Mouse (Mus musculus) embryonic facial prominence, embryonic 11.5 days (tissue): Measurements from ENCODE around the gene Rhbdl2. TPM values are rescaled to one million over a fixed set of nuclear protein-coding genes. Genes with fewer than 3 reads are reported as not detected.

Source experiments
- ATAC-seq: fragments of 200-750 bp; cut with Nextera tagmentation; replicated peaks from 2 replicates; pipeline ENCODE4 v1.8.0; 2017; ENCODE audit warnings: low read depth; ENCODE audit not compliant: insufficient number of reproducible peaks, low FRiP score, low TSS enrichment
- DNase-seq: peaks from one replicate; pipeline ENCODE4 v3.0.0-alpha.2; 2015; ENCODE audit warnings: low spot score
- H3K27ac ChIP-seq: fragments of 300-500 bp; sonication (generic); replicated peaks from 2 replicates; pipeline ENCODE4 v1.5.1; 2014; ENCODE audit warnings: mild to moderate bottlenecking, low read depth, low read length, control low read depth
- H3K27me3 ChIP-seq: fragments of 300-500 bp; sonication (generic); 2 replicates; pipeline ENCODE4 v1.6.1; 2014; ENCODE audit warnings: mild to moderate bottlenecking, low read length, moderate library complexity, mixed read lengths; ENCODE audit not compliant: control insufficient read depth, insufficient read depth
- H3K36me3 ChIP-seq: fragments of 300-500 bp; sonication (generic); replicated peaks from 2 replicates; pipeline ENCODE4 v1.6.1; 2014; ENCODE audit warnings: low read depth, mild to moderate bottlenecking, low read length, moderate library complexity, mixed read lengths; ENCODE audit not compliant: control insufficient read depth, insufficient read depth
- H3K4me1 ChIP-seq: fragments of 300-500 bp; sonication (generic); 2 replicates; pipeline ENCODE4 v1.6.1; 2014; ENCODE audit warnings: low read length, mixed read lengths; ENCODE audit not compliant: control insufficient read depth, insufficient read depth
- H3K4me2 ChIP-seq: fragments of 300-500 bp; sonication (generic); 2 replicates; pipeline ENCODE4 v1.6.1; 2014; ENCODE audit warnings: low read depth, mild to moderate bottlenecking, control low read depth, low read length, moderate library complexity
- H3K4me3 ChIP-seq: fragments of 300-500 bp; sonication (generic); 2 replicates; pipeline ENCODE4 v1.5.1; 2014; ENCODE audit warnings: low read depth, low read length, control low read depth
- H3K9ac ChIP-seq: fragments of 300-500 bp; sonication (generic); replicated peaks from 2 replicates; pipeline ENCODE4 v1.6.1; 2014; ENCODE audit warnings: mild to moderate bottlenecking, control low read depth, low read length
- H3K9me3 ChIP-seq: fragments of 300-500 bp; sonication (generic); replicated peaks from 2 replicates; pipeline ENCODE4 v1.6.1; 2016; ENCODE audit warnings: mild to moderate bottlenecking, low read length, inconsistent platforms, mixed read lengths; ENCODE audit not compliant: control insufficient read depth
- WGBS: fragments of 180-500 bp; shearing (Covaris S2); extraction: QIAGEN DNeasy Blood & Tissue Kit; methylation state at CpG from one replicate; pipeline ENCODE4 v1.1.7; 2014; 5-methylcytosine and 5-hydroxymethylcytosine counted together
- polyA plus RNA-seq: library from polyadenylated mRNA; unstranded; fragments of >200 nt; fragmentation: Nextera tagmentation; extraction: Ambion mirVana; gene quantifications from 2 replicates; pipeline ENCODE4 v1.2.1, GENCODE M21; 2014

The Rhbdl2 gene
- polyA plus RNA-seq = 0.46 and 0.91 TPM in 2 replicates

GRCm38 (mm10) chr4:123787191-123787985 is at the start of gene Rhbdl2:
TSS of gene Rhbdl2 (plus strand) at chr4:123787874.
- H3K4me3 ChIP-seq = no peak within 1 kb of the TSS
- H3K9ac ChIP-seq = no peak within 1 kb of the TSS
- ATAC-seq (peak; percentile 75; the same call in 1 of the 2 replicates), DNase-seq (peak; percentile 42)
- no peak within 1 kb of the TSS for H3K27ac ChIP-seq
- no peaks in the 10 kb centered on the region for H3K4me1 ChIP-seq
- WGBS = 29% methylated on average over 11 of the region's 12 CpGs
- no peaks in the 10 kb centered on the region for H3K27me3 ChIP-seq
- no peak within 1 kb of the TSS; the same call in 1 of the 2 replicates for H3K4me2 ChIP-seq
- H3K36me3 ChIP-seq = no peaks in the 10 kb centered on the region
- H3K9me3 ChIP-seq = no peaks in the 10 kb centered on the region

DNA sequence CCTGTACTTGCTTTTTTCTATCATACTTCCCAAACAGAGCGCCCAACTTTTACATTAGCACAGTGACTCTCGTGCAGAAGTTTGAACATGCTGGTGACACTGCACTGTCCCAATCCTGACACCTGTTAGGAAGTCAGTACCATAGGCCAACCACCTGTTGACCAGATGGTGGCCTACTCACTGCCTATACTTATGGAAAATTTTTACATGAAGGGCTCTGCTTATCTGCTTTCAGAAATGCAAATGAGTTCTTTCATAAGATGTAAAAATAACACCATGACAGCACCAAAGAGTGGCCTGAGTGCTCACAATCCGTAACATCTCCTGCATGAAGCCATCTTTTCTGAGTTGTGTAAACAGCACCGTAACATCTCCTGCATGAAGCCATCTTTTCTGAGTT is 49.0 kb upstream of the Rhbdl2 start:
- Histone ChIP-seq H3K9ac (no peak overlapping the region), H3K36me3 (no peaks in the 10 kb centered on the region; the same call in none of the 2 replicates), H3K4me2 (no peak overlapping the region), H3K4me3 (no peak overlapping the region), H3K27ac (no peak overlapping the region), H3K27me3 (no peaks in the 10 kb centered on the region), H3K4me1 (no peaks in the 10 kb centered on the region), H3K9me3 (no peaks in the 10 kb centered on the region)
- 91% methylated on average over 4 of the region's 4 CpGs for WGBS
- ATAC-seq = no peak
- DNase-seq = no peak

DNA sequence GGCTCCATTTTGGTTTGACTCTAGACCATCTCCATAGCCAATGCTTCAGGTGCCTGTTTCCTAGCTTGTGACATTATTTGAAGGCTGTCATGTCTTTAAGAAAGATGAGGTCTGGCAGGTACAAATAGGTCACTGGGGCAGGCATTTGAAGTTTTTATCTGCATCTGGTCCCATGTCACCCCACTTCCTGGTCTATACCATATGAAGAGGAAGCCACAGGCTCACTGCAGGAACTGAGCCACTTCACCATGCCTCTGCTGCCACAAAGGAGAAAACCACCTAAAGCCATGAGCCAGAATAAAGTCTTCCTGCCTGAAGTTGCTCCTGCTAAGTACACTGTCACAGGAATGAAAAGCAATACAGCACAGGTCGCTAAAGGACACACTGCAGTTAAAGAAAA is 44.8 kb upstream of the Rhbdl2 start:
- WGBS = 88% methylated on average over 1 of the region's 1 CpGs
- Histone ChIP-seq H3K4me3 (no peak overlapping the region), H3K4me1 (no peaks in the 10 kb centered on the region), H3K36me3 (no peaks in the 10 kb centered on the region; the same call in 1 of the 2 replicates), H3K9me3 (no peaks in the 10 kb centered on the region), H3K9ac (no peak overlapping the region), H3K27ac (no peak overlapping the region), H3K4me2 (no peak overlapping the region), H3K27me3 (no peaks in the 10 kb centered on the region)
- no peak for DNase-seq
- ATAC-seq = no peak

- ATAC-seq = no peak
- WGBS = 90% methylated on average over 4 of the region's 4 CpGs
- no peak overlapping the region for H3K4me2 ChIP-seq
- no peak overlapping the region for H3K9ac ChIP-seq
- no peaks in the 10 kb centered on the region; the same call in 1 of the 2 replicates for H3K36me3 ChIP-seq
- H3K9me3 ChIP-seq = no peaks in the 10 kb centered on the region
- H3K4me1 ChIP-seq = no peaks in the 10 kb centered on the region; the same call in 1 of the 2 replicates
- no peak for DNase-seq
- H3K27ac ChIP-seq = no peak overlapping the region
- H3K4me3 ChIP-seq = no peak overlapping the region
- no peaks in the 10 kb centered on the region for H3K27me3 ChIP-seq
Measured at GRCm38 (mm10) chr4:123745221-123745775, 42.4 kb upstream of the Rhbdl2 start.

- DNase-seq = no peak
- H3K4me1 ChIP-seq = no peaks in the 10 kb centered on the region; the same call in 1 of the 2 replicates
- 17% methylated on average over 10 of the region's 10 CpGs for WGBS
- no peak overlapping the region for H3K27ac ChIP-seq
- no peaks in the 10 kb centered on the region for H3K36me3 ChIP-seq
- peak overlapping the region; percentile 88 for H3K9ac ChIP-seq
- peak overlapping the region; percentile 96 for H3K4me3 ChIP-seq
- no peak for ATAC-seq
- no peaks in the 10 kb centered on the region for H3K9me3 ChIP-seq
- peak overlapping the region; percentile 67 for H3K4me2 ChIP-seq
- no peaks in the 10 kb centered on the region for H3K27me3 ChIP-seq
Measured at GRCm38 (mm10) chr4:123748726-123749415, 38.8 kb upstream of the Rhbdl2 start.

DNA sequence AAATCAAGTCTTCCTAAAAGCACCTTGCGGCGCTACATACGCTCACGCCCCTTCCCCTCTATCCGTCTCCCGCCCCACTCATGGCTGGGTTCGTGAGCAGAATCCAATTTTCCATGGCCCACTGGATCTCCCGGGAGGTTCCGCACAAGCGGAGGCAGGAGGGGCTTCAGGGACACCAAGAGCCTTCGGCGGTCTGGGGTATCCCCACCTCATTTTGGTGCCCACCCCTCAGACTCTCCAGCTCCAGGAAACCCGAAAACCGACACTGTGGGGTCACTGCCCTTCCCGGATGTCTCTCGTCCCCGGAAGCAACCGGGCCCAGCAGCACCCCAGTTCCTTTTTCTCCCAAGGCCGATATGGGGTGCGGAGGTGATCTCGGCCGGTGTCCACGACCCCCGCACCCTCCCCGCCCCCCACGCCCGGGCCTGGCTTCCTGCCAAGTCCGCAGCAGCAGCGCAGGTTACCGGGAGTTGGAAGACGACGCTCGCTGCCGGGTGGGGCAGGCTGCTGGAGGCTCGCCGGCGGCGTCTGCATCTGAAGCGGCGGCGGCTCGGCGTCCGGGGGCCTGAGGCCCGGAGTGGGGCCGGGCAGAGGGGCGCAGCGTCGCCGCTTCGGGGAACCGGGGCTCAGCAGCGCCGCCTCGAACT is 38.1 kb upstream of the Rhbdl2 start:
- peak; percentile 21 for DNase-seq
- Histone ChIP-seq H3K9ac (peak overlapping the region; percentile 88), H3K4me2 (peak overlapping the region; percentile 67), H3K27ac (peak overlapping the region; percentile 86), H3K36me3 (no peaks in the 10 kb centered on the region), H3K27me3 (no peaks in the 10 kb centered on the region), H3K4me3 (peak overlapping the region; percentile 96), H3K9me3 (no peaks in the 10 kb centered on the region), H3K4me1 (no peaks in the 10 kb centered on the region; the same call in 1 of the 2 replicates)
- under 1% methylated on average over 52 of the region's 55 CpGs for WGBS
- peak; percentile 85 for ATAC-seq

- H3K9me3 ChIP-seq = no peaks in the 10 kb centered on the region
- peak; percentile 97 for DNase-seq
- ATAC-seq = peak; percentile 98
- H3K27ac ChIP-seq = peak within 1 kb of the TSS; percentile 86
- no peaks in the 10 kb centered on the region for H3K36me3 ChIP-seq
- H3K27me3 ChIP-seq = no peaks in the 10 kb centered on the region
- no peaks in the 10 kb centered on the region; the same call in 1 of the 2 replicates for H3K4me1 ChIP-seq
- peak within 1 kb of the TSS; percentile 67 for H3K4me2 ChIP-seq
- H3K9ac ChIP-seq = peak within 1 kb of the TSS; percentile 88
- 0% methylated on average over 30 of the region's 46 CpGs for WGBS
- peak within 1 kb of the TSS; percentile 96 for H3K4me3 ChIP-seq
Measured at GRCm38 (mm10) chr4:123750152-123750651, 37.5 kb upstream of the Rhbdl2 start, which contains the start of gene Akirin1. TSS of gene Akirin1 (minus strand) at chr4:123750345.
